Mouse (Mus musculus): ENCODE data around the gene Slc39a3.

Slc39a3 gene

DNA sequence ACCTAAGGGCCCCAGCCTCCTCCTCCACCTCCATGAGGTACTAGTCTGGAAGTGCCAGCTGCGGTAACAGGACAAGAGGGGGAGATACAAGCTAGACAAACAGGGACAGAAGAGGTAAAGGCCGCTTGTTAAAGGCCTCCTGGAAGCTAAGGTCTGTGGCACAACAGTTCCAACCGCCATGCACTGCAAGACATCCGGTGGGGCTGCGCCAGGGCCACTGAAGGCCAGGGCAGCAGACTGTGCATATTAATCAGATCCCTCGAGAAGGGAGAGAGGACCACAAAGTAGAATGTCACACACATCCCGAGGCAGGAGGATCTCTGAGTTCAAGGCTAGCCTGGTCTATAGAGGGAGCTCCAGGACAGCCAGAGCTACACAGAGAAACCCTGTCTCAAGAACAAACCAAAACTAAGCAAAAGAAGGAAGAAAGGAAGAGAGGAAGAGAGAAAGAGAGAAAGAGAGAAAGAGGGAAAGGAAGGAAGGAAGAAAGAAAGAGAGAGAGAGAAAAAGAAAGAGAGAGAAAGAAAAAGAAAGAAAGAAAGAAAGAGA lies 55.6 kb downstream of the Slc39a3 start:
- DNase-seq = no peak
